Mouse (Mus musculus) ES-Bruce4 (cell line): ENCODE measurements around the gene Selp.

Experiments
- CTCF ChIP-seq: IDR thresholded peaks from one replicate; pipeline ENCODE4 v1.8.1; 2011; ENCODE audit warnings: low read depth, low read length
- POLR2A ChIP-seq: IDR thresholded peaks from one replicate; pipeline ENCODE4 v1.8.1; 2011; ENCODE audit warnings: low read length; ENCODE audit not compliant: insufficient read depth

DNA sequence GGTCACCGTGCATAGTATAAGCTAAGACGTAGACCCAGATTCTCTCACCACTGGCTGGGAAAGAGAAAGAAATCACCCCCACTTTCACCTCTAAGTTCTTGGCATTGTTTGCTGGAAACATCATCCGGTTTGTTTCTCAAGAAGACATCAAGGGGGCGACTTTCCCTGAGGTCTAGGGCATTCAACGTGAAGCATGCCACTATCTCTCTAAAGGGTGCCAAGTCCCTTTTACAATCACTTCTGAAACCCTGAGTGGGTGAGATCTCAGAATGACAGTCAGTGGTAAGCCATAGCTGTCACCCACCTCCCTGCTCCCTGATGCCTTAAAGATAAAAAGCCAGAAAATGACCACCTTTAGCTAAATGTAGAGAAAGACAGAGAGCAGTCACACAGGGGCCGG is 21.6 kb downstream of the Selp start:
- TF ChIP-seq CTCF (no peak), POLR2A (no peak)
